Mouse (Mus musculus) heart, adult 18-20 months (tissue): Measurements from ENCODE around the gene Lig1. TPM values are rescaled to one million over a fixed set of nuclear protein-coding genes. Genes with fewer than 3 reads are reported as not detected.

Experiments
- DNase-seq, 2 experiments: peaks; one replicate each; pipeline ENCODE4 v3.0.0; 2021 to 2022; ENCODE audit warnings: mixed read lengths in 1 of 2
- long read RNA-seq, 2 experiments: library from polyadenylated mRNA; stranded (forward); transcript quantifications; one replicate each; pipeline ENCODE4 v2.0.0; 2021
- total RNA-seq, 2 experiments: library from RNA; stranded (reverse); gene quantifications; 2 replicates each; pipeline ENCODE4 v1.2.3; 2021

Gene Lig1
- total RNA-seq: 1 to 10 TPM; 2.6 to 4.8 TPM
- long read RNA-seq, experiment 1, partial matches to known transcripts: 0 of 18 reads
- long read RNA-seq, experiment 1, other reads (novel, unspliced or antisense): 17 of 18 reads
- long read RNA-seq, experiment 2, partial matches to known transcripts: 0 of 20 reads
- long read RNA-seq, experiment 2, other reads (novel, unspliced or antisense): 19 of 20 reads

GRCm38 (mm10) chr7:13277081-13277480 is at the start of gene Lig1:
Lig1 (plus strand) TSS chr7:13277283.
- no peak for DNase-seq

GRCm38 (mm10) chr7:13260746-13261700 is 16.1 kb upstream of the Lig1 start:
- DNase-seq: peak in 1 of 2 experiments; percentile 14

- no peak for DNase-seq
Measured at GRCm38 (mm10) chr7:13263851-13264250, 13.2 kb upstream of the Lig1 start.

- no peak for DNase-seq
Measured at GRCm38 (mm10) chr7:13264396-13264795, 12.7 kb upstream of the Lig1 start.

DNA sequence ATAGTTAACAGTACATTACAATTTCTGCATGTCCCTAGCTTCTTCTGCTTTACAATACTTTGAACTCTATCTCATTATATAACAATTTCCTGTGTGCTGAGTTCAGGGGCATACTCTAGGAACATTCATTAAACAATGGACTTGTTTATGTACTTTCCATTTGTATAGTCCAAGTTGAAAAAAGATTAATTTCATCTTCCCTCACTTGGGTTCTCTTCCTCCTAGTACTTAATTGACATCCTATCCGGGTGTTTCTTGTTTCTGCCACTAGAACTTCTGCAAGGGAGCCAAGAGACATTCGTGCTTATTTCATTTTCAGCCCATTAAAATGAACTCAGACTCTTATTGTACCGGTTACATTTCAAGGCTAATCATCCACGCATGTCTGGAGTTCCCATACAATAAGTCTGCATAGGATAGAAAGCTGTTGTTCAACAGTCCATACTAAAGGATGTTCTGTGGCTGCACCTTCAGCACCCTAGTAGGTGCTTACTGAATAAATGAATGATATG is 8.3 kb upstream of the Lig1 start:
- no peak for DNase-seq

DNA sequence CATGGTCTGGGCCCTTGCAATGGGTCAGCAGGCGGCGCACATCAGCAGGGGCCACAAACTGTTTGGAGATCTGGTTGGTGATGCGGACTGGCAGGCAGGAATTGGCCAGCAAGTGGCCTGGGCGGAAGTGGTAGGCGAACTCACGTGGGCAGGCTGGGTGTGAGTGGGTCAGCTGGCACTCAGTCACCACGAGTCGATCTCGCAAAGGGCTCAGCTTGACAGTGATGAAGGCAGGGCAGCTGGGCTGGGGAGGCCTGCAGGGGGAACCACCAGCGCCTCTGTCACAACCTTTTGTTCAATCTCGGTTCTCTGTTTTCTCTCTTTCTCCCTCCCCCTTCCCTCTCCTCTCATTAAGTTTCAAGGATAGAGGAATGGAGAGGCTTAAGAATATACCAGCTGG is 7.7 kb upstream of the Lig1 start:
- no peak for DNase-seq

DNA sequence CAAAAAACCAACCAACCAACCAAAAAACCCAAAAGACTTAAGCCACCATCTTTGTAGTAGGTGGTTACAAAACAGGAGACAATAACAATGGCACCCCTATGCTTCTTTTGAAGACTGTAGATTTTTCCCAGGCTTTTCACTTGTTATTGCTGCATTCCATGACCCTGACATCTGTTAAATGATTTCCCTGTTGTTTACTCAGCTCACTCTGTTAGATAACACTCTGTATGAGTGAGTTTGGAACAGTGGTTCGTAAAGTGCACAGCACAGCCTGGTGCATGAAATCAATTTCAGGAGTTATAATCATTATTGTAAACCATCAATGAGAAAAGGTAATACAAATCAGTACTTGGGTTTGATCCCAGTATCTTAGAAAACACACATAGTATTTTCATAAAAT is 5.4 kb upstream of the Lig1 start:
- no peak for DNase-seq

- no peak for DNase-seq
Measured at GRCm38 (mm10) chr7:13277833-13278232, 750 bp downstream of the Lig1 start.

DNA sequence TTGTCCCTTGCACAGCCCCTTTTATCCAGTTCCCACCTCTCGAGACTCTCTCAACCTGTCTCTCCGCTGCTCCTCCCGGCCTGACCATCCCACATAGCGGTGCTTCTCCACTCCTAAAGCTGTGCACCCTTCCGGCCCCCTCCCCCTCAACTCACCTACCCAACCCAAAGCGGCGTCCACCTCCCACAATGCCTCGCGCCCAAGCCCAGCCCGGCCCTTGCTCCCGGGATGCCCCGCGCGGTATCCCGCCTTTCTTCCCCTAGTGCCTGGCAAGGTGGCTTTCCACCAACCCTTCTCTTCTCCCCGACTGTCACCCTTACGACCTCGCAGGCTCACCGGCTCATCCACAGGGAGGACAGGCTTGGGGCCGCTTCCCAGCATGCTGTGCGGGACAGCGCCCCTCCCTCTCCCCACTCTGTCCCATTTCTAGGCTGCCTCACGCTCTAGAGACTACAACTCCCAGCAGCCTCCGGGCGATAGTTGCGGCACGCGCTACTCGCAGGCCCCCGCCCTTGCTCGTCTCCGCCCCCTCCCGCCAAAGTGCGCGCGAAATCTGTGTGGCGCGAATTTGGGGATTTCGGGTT is 1.3 kb downstream of the Lig1 start, which contains the start of gene Zswim9:
Gene Zswim9 (minus strand): TSS at position 414 of the 584 bp plus-strand sequence.
- peak; percentile 95 to 97 for DNase-seq

DNA sequence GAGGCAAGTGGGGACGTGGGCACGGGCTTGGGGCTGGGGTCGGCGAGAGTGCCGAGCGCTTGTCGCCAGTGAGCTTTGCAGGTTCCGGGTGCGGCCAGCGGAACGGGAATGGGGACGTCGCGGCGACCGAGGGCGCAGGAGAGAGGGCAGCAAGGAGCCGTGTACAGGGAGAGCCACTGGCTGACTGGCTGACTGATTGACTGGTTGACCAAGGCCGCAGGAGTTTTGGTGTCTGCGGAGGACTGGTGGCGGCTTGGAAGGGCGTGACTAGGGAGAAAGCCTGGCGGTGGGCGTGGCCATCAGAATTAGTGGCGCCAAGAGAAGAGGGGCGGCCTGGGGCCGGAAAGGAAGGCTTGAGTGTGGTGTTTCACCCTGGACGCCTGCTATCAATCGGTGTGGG is 1.9 kb downstream of the Lig1 start:
- DNase-seq: peak in 1 of 2 experiments; percentile 25

DNA sequence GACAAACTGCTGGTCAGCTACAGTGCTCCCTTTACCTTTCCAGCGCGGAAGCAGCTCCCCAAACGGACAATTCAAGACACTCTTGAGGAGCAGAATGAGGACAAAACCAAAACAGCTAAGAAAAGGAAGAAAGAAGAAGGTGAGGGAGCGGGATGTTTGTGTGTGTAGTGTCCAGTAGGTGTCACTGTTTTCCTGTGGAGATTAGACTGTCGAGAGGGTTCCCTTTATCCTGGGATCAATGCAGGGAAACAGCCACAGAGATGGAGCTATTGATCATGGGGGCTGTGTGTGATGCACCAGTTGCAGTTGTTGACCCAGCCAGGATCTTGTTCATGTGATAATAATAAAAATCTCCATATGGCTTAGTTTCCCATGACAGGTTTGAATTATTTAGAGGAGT is 11.5 kb downstream of the Lig1 start:
- DNase-seq: peak in 1 of 2 experiments; percentile 18

GRCm38 (mm10) chr7:13290041-13290675 is 13.1 kb downstream of the Lig1 start:
- DNase-seq: no peak

DNA sequence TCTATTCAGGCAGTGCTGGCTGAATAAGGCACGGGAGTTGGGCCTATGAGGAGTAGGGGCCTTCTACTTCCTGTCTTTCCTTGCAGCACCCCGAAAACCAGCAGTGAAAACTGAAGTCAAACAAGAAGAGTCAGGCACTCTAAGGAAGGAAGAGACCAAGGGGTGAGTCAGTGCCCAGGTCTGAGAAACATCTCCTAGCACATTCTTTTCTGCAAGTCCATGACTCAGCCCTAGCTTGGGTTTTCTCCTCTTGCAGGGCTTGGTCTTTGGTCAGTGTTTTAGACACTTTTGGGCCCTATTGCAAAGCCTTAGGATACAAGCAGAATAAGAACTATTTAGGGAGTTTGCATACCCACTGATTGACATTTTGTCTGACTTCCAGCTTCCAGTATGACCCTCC is 14.3 kb downstream of the Lig1 start:
- DNase-seq: no peak

DNA sequence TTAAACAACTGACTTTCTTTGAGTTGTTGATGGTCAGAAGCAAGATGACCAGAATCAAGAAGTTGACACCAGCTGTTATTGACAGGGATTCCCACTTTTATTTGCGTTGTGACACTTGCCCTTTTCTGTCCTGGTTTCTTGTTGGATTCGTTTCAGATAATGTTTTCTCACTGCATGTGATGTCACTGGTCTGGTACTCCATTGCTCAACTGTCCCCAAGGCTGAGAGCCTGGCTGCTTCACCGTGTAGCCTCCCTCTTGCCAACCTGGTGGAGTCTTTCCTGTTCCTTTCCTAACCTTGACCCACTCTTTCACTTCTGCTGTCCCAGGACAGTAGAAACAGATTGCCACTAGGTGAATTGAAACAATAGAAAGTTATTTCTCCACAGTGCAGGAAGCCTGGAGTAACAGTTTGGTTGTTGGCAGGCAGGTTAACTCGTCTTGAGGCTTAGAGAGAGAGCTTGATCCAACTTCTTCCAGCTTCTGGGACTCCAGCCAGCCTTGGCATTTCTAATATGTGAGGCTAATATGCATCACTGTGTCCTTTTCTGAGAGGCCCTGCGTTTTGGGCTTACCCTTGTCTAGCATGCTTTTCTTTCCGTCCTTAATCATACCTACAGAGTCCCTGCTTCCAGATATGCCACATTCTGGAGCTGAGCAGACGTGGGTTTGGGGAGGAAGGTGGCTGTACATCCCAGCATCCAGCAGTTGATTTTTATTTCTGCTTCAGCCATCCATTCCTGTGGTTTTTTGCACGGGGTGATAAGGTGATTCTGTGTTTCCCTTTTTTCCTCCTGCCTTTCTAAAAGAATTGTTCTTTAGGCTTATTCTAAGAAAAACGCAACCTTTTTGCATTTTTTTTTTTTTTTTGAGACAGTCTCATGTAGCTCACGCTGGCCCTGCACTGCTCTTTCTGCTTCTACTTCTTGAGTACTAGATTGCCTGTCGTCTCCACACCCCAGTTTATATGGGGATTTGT is 17.1 kb downstream of the Lig1 start:
- DNase-seq: peak in 1 of 2 experiments; percentile 13

GRCm38 (mm10) chr7:13295256-13295655 is 18.2 kb downstream of the Lig1 start:
- DNase-seq: no peak

- DNase-seq: no peak
Measured at GRCm38 (mm10) chr7:13297636-13298035, 20.6 kb downstream of the Lig1 start.

GRCm38 (mm10) chr7:13298821-13299220 is 21.7 kb downstream of the Lig1 start:
- no peak for DNase-seq

GRCm38 (mm10) chr7:13301643-13302042 is 24.6 kb downstream of the Lig1 start:
- no peak for DNase-seq

- peak in 1 of 2 experiments; percentile 13 for DNase-seq
Measured at GRCm38 (mm10) chr7:13302780-13303179, 25.7 kb downstream of the Lig1 start.

- DNase-seq: no peak
Measured at GRCm38 (mm10) chr7:13303372-13303771, 26.3 kb downstream of the Lig1 start.

GRCm38 (mm10) chr7:13309407-13309806 is 32.3 kb downstream of the Lig1 start:
- no peak for DNase-seq
